Mouse (Mus musculus): Measurements from ENCODE around the gene Pnck.

DNA sequence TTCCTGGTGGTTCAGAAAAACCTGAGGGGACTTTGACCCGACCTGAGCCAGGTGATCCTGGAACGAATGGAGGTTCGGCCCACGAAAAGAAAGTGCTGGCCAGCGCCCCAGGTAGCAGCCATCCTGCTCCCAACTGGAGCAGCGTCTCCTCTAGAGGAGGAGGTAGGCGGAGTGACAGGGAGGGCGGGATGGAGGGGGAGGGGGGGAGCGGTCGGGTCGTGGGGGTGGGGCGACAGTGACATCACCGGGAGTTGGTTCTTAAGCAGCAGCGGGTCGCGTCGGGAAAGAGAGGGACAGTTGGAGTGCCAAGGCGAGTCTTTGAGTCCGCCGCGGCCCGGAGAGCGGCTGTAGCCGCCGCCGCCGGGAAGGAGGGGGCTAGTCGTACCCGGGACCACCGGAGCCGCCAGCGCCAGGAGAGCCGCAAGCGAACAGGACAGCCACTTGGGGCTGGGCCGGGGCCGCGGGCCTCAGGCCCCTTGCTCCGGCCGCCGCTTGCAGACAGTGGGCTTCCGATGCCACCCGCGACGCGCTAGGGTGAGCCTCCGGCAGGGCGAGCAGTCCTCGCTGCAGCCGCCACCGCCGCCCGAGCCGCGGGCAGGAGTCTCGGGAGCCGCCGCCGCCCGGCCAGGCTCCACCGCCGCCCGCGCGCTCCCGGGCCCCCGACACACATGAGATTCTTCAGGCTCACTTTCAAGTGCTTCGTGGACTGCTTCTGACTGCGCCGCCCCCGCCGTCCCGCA lies 13.1 kb upstream of the Pnck start, which contains the start of gene Slc6a8:
- TF ChIP-seq GATA1 (IDR thresholded peaks at IDR 0.05; ENCODE audit: low read length) = no peak
- TF ChIP-seq TAL1 (IDR thresholded peaks at IDR 0.05; ENCODE audit: low read length) = no peak
